Mouse (Mus musculus) mouse trophoblast stem cell (cell line): ENCODE results near the gene Dynlt3.
"Not testable (repeated sequence)": the region's sequence is repeated elsewhere in the genome, so short reads cannot be mapped to it uniquely, and the experiment has no call there.

Experiments
- in situ Hi-C, 2 experiments: fragments of 300-500 bp; cut with MseI, MboI; formaldehyde crosslinking; loops; 2 replicates in 1 of 2; 3 replicates in 1 of 2; pipeline ENCODE4 v1.15.1; 2025

Dynlt3 gene

DNA sequence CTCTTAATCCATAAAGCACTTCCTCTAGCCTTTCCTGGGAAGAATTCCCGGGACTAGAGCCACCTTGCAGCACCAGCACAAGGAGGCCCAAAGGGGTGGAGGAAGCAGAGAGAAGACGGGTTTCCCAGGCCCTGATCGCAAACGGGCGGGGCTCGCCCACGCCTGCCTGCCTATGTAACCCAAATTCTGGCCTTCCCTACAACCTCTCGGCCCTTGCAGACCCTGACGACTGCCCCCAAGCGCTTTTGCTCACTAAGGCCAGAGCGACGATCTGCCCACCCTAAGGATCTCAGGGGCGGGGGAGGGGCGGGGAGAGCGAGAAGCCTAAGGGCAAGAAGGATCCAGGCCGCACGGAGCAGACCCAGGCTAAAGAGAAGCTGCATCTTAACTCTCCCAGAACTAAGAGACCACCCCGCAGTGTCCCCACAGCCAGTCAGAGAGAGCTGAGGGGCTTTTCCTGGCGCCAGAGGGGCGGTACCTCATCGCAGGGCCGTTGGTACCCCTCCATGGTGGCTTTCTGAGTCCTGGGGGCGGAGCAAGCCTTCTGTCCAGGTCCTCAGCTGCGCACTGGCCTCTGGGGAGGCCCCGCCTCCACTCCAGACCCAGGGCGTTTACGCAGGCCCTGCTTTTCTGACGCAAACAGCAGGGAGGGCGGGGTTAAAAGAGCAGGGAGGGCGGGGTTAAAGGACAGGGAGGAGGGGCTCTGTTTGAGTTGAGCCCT is at the start of gene Dynlt3:
Gene Dynlt3 (minus strand): TSS at position 613 of the 721 bp plus-strand sequence.
- in situ Hi-C loops: no loop called here

DNA sequence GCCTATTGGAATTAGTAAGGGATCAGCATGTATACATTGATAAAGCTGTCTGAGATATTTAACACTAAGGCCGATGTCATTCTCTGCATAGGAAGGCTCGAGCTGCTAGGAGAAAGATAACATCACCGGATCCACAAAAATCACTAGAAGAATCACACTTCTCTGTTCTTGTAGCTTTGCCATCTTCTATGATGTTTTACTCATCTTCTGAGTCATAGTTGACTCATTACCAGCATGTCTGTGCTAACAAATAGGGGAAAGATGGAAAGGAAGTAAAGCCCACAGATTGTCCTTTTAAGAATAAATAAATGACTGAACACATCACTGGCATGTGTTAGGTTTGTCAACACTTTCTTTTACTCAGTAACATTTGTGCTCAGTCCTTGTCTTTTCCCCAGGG is 37.0 kb upstream of the Dynlt3 start:
- in situ Hi-C loops: no loop called here

DNA sequence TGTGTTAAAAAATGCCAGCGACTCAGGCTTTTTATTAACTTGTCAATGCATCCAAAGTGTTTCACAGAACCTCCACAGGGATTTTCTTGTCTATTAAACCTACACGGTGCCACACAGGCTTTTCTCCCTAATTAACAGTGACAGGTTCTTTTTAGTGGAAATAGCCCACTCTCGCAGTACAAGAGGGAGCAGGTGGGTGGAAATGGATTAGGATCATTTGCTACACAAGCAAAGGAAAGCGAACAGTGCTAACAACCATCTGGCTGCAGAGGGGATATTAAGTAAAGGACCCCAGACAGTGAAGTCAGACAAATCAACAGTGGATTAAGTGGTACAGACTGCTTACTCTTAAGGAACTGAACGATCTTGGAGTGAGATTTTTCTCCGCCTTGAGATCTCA is 33.2 kb upstream of the Dynlt3 start:
- in situ Hi-C loops: no loop called here

DNA sequence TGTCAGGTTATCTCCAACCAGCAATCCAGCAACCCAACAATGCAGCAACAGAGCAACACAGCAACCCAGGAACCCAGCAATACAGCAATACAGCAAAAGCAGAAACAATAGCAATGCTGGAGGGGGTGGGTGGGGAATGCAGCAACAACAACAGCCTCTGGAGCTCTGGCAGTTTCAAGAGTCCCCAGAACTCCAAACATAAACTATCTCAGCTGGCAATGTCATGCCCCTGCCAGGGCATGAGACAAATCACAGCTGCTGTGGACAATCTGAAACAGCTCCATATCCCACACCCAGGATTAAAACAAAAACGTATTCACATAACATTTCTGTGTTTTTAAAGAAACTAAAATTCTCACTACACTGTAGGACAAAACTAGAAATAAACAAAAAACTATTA is 9.2 kb upstream of the Dynlt3 start:
- in situ Hi-C loops: no loop called here

DNA sequence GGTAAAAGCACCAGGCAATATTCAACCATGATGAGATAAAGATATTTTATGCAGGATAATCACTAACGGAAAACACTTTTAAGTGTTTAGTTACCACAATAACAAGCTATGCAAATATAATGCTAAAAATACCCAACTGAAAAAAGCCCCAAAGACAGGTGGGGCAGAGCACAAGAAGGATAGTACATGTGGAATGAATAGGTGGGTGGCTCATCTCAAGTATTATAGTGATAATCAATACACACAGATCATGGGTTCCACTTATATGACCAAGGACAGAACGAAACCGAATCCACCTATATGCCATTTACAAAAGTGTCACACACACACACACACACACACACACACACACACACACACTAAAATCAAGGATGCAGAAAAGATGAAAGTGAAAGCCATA is 8.6 kb upstream of the Dynlt3 start:
- in situ Hi-C loops: no loop called here

DNA sequence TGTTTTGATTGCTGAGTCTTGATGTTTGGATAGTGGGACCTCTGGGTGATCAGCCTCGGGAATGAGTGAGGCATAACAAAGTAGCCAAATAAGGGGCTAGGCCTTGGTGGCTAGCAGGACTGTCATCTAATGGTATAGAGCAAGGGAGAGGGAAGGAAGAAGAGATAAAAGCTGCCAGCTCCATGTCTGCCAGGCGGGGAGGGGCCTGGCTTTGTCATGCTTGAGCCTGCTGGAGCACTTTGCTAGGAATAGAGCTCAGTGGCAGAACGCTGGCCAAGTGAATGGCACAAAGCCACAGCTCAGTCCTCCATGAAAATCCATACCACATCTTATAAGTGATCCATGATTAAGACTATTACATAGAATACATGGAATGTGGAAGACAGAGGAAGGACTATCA is 10.0 kb downstream of the Dynlt3 start:
- in situ Hi-C loops: no loop called here

GRCm38 (mm10) chrX:9640594-9640993 is 22.2 kb downstream of the Dynlt3 start:
- in situ Hi-C loops: not testable (repeated sequence)

GRCm38 (mm10) chrX:9640126-9640525 is 22.7 kb downstream of the Dynlt3 start:
- in situ Hi-C loops: not testable (repeated sequence)
